Mouse (Mus musculus) CH12.LX (cell line): ENCODE data around the gene Gm20422. TPM values are rescaled to one million over a fixed set of nuclear protein-coding genes. Genes with fewer than 3 reads are reported as not detected.

ENCODE experiments used
- DNase-seq: peaks from one replicate; pipeline ENCODE4 v3.0.0-alpha.2; 2013; ENCODE audit errors: extremely low read depth
- H3K27ac ChIP-seq: 2 replicates; pipeline ENCODE4 v1.5.1; 2012; ENCODE audit warnings: low read depth, mild to moderate bottlenecking, control low read depth, moderate library complexity; ENCODE audit not compliant: insufficient read depth
- H3K27me3 ChIP-seq: replicated peaks from 2 replicates; pipeline ENCODE3; 2012; ENCODE audit warnings: inconsistent platforms
- H3K36me3 ChIP-seq, 2 experiments: replicated peaks in 1 of 2; 2 replicates each; pipeline versions ENCODE3 to v1.6.1; 2012; ENCODE audit warnings: inconsistent platforms in 1 of 2, low read length in 1 of 2, mild to moderate bottlenecking in 1 of 2, mixed read lengths in 1 of 2, moderate library complexity in 1 of 2; ENCODE audit not compliant: control insufficient read depth in 1 of 2, insufficient read depth in 1 of 2
- H3K4me1 ChIP-seq, 2 experiments: 2 replicates each; pipeline ENCODE4 v1.6.1; 2012; ENCODE audit warnings: inconsistent platforms in 1 of 2, moderate library complexity in 1 of 2; ENCODE audit not compliant: insufficient read depth in 2 of 2, control insufficient read depth in 1 of 2
- H3K4me2 ChIP-seq: 2 replicates; pipeline ENCODE4 v1.6.1; 2012; ENCODE audit warnings: low read depth, mild to moderate bottlenecking, control low read depth; ENCODE audit not compliant: poor library complexity, insufficient read depth, severe bottlenecking
- H3K4me3 ChIP-seq, 3 experiments: fragments of 150-350 bp in 1 of 3; sonication (generic) in 1 of 3; replicated peaks in 1 of 3; 2 replicates each; pipeline versions ENCODE3 to v1.5.1; 2011 to 2012; ENCODE audit warnings: low read depth in 2 of 3, low read length in 2 of 3, mild to moderate bottlenecking in 2 of 3, moderate library complexity in 2 of 3, control low read depth in 1 of 3, improper control_type of control experiment in 1 of 3, inconsistent platforms in 1 of 3, mixed read lengths in 1 of 3; ENCODE audit not compliant: poor library complexity in 1 of 3
- H3K79me2 ChIP-seq: replicated peaks from 2 replicates; pipeline ENCODE4 v1.6.1; 2012; ENCODE audit warnings: mild to moderate bottlenecking, moderate library complexity; ENCODE audit not compliant: control insufficient read depth, poor library complexity, insufficient read depth, severe bottlenecking; ENCODE audit errors: extremely low read depth
- H3K9ac ChIP-seq: 2 replicates; pipeline ENCODE4 v1.6.1; 2012; ENCODE audit warnings: low read depth, mild to moderate bottlenecking, control low read depth, moderate library complexity; ENCODE audit not compliant: insufficient read depth
- H3K9me3 ChIP-seq: replicated peaks from 2 replicates; pipeline ENCODE3; 2012; ENCODE audit warnings: low read length, inconsistent platforms, mixed read lengths
- CHD1 ChIP-seq: IDR thresholded peaks from 2 replicates; pipeline ENCODE4 v1.6.1; 2012; ENCODE audit warnings: low read depth, low read length, improper control_type of control experiment, inconsistent platforms
- CHD2 ChIP-seq: IDR thresholded peaks from 2 replicates; pipeline ENCODE4 v1.6.1; 2011; ENCODE audit warnings: low read length, improper control_type of control experiment
- E2F4 ChIP-seq: IDR thresholded peaks from 2 replicates; pipeline ENCODE4 v1.6.1; 2011; ENCODE audit warnings: low read depth, low read length, improper control_type of control experiment; ENCODE audit not compliant: insufficient replicate concordance
- ELF1 ChIP-seq: IDR thresholded peaks from 2 replicates; pipeline ENCODE4 v1.6.1; 2014; ENCODE audit warnings: low read depth, mild to moderate bottlenecking, inconsistent platforms, low read length, improper control_type of control experiment
- IRF4 ChIP-seq: IDR thresholded peaks from 2 replicates; pipeline ENCODE4 v1.6.1; 2014; ENCODE audit warnings: low read depth, mild to moderate bottlenecking, inconsistent platforms, low read length, improper control_type of control experiment
- MAZ ChIP-seq: IDR thresholded peaks from 2 replicates; pipeline ENCODE4 v1.6.1; 2012; ENCODE audit warnings: low read depth, mild to moderate bottlenecking, inconsistent platforms, low read length, improper control_type of control experiment, moderate library complexity
- MYC ChIP-seq: IDR thresholded peaks from 2 replicates; pipeline ENCODE4 v1.6.1; 2011; ENCODE audit warnings: low read depth, mild to moderate bottlenecking, improper control_type of control experiment, low read length
- SIN3A ChIP-seq: IDR thresholded peaks from 2 replicates; pipeline ENCODE4 v1.6.1; 2012; ENCODE audit warnings: low read length, improper control_type of control experiment, inconsistent platforms
- ZC3H11A ChIP-seq: IDR thresholded peaks from 2 replicates; pipeline ENCODE4 v1.6.1; 2012; ENCODE audit warnings: low read depth, mild to moderate bottlenecking, inconsistent platforms, low read length, improper control_type of control experiment
- dilution Hi-C: fragments of 300-500 bp; cut with MboI; formaldehyde crosslinking; loops from 2 replicates; pipeline ENCODE4 v1.14.3; 2020; ENCODE audit warnings: low sequenced_read_pairs; ENCODE audit not compliant: extremely low pct_unique_long_range_greater_than_20kb, extremely low pct_ligation_motif_present
- in situ Hi-C: fragments of 300-500 bp; cut with MboI; formaldehyde crosslinking; loops from 3 replicates; pipeline ENCODE4 v1.14.3; 2019; ENCODE audit warnings: low sequenced_read_pairs, low pct_ligation_motif_present, low pct_unique_long_range_greater_than_20kb, mixed read lengths
- polyA plus RNA-seq: library from polyadenylated mRNA; unstranded; fragments of >175 nt; gene quantifications from 2 replicates; pipeline ENCODE4 v1.2.1, GENCODE M21; 2012; ENCODE audit warnings: low read depth; ENCODE audit not compliant: insufficient read length
- total RNA-seq, 2 experiments: library from RNA; depleted of rRNA; stranded (reverse); fragments of 300-350 nt in 1 of 2; fragments of >200 nt in 1 of 2; gene quantifications; 2 replicates each; pipeline ENCODE4 v1.2.3; 2012 to 2014

Gm20422 gene
- total and polyA plus RNA-seq, 3 experiments = 1.4 to 2.0 (median 1.6) TPM

DNA sequence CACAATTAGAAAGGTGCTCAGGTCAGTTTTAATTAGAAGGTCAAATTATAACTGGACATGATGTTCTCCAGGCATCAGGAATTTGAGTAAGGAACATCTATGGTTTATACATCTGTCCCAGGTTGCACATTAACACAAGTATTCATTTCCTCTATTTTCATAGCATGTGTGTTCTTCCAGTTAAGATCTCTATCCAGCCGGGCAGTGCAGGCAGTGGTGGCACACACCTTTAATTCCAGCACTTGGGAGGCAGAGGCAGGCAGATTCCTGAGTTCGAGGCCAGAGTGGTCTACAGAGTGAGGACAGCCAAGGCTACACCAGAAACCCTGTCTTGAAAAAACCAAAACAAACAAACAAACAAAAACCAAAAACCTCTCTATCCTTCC lies 456 bp upstream of the Gm20422 start:
- Histone ChIP-seq H3K79me2 (peaks cover 38% of the 10 kb centered on the region), H3K36me3 (peaks cover 9 to 28% of the 10 kb centered on the region in 2 experiments), H3K27ac (no peak overlapping the region), H3K9me3 (no peaks in the 10 kb centered on the region), H3K4me1 (peaks cover 5 to 28% of the 10 kb centered on the region in 2 experiments), H3K4me2 (peak overlapping the region; percentile 32; the same call in 1 of the 2 replicates), H3K4me3 (peak overlapping the region; percentile 11 to 90 (median 38)), H3K27me3 (no peaks in the 10 kb centered on the region), H3K9ac (no peak overlapping the region)
- in situ Hi-C loops (no loop called here), dilution Hi-C loops (no loop called here)
- DNase-seq = no peak
- no peak for TF ChIP-seq CHD2

DNA sequence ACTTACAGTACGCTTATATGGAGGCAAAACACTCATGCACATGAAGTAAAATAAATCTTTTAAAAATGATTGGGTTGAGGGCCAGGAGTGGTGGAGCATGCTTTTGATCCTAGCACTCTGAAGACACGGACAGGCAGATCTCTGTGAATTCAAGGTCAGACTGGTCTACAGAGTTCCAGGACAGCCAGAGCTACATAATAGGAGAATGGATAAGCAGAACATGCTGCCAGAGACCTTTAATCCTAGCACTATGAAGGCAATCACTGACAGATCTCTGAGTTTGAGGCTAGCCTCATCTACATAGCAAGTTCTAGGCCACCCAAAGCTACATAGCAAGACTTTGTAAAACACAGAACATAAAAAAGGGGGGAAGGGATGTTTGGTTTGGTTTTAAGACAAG lies 2.6 kb downstream of the Gm20422 start:
- dilution Hi-C loops = no loop called here

DNA sequence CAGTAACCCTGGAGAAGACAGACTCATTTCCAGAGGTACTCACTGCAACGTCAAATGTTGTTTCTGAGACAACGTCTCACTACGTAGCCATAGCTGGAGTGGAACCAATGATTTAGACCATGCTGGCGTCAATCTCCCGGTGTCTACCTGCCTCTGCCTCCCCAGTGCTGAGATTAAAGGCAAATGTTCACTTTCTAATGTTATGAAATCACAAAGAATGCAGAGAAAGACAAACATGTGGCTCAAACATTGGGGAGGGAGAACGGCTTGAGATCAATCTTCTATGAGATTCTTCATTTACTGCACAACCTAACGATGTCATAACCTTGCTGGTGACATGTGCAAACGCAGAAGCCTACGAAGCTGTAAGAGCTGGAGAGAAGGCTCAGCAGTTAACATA lies 3.5 kb downstream of the Gm20422 start:
- dilution Hi-C loops = no loop called here
- peaks cover 14% of the 10 kb centered on the region for H3K9me3 ChIP-seq
- no peak overlapping the region for H3K4me3 ChIP-seq
- H3K4me1 ChIP-seq = peaks cover 5 to 33% of the 10 kb centered on the region in 2 experiments
- in situ Hi-C loops = no loop called here
- no peak for DNase-seq
- H3K27me3 ChIP-seq = no peaks in the 10 kb centered on the region
- H3K9ac ChIP-seq = no peak overlapping the region
- H3K36me3 ChIP-seq = peaks cover 33 to 62% of the 10 kb centered on the region in 2 experiments
- H3K79me2 ChIP-seq = peaks cover 50% of the 10 kb centered on the region
- no peak overlapping the region for H3K27ac ChIP-seq
- TF ChIP-seq E2F4 (no peak), ZC3H11A (no peak), ELF1 (no peak), CHD1 (no peak), MAZ (no peak), MYC (no peak)
- H3K4me2 ChIP-seq = no peak overlapping the region

More for the DNA sequence above, 2.6 kb downstream of the Gm20422 start:
- TF ChIP-seq SIN3A = no peak
- no peak for TF ChIP-seq IRF4
- TF ChIP-seq MYC = no peak
- Histone ChIP-seq H3K9me3 (peaks cover 8% of the 10 kb centered on the region), H3K27me3 (no peaks in the 10 kb centered on the region), H3K4me2 (peak overlapping the region; percentile 8; the same call in 1 of the 2 replicates), H3K27ac (no peak overlapping the region), H3K4me1 (peaks cover 5 to 33% of the 10 kb centered on the region in 2 experiments), H3K4me3 (no peak overlapping the region), H3K36me3 (peaks cover 27 to 55% of the 10 kb centered on the region in 2 experiments), H3K79me2 (peaks cover 50% of the 10 kb centered on the region), H3K9ac (no peak overlapping the region; the same call in 1 of the 2 replicates)
- in situ Hi-C loops = no loop called here
- DNase-seq = no peak
